Mouse (Mus musculus) right cerebral cortex, adult 2 months (tissue): ENCODE measurements at regions not wholly inside any gene's neighbourhood (a gene's known extent, or its start where the extent isn't known, plus 50 kb on each side); places are given as distances from the start of the nearest gene placed in this dataset.

Source experiments
- DNase-seq, 2 experiments: peaks; one replicate each; pipeline ENCODE4 v3.0.0; 2021 to 2022; ENCODE audit warnings: low spot score in 2 of 2

GRCm38 (mm10) chr7:83245867-83246266, 338.9 kb upstream of the Tmc3 start:
- no peak for DNase-seq

GRCm38 (mm10) chr7:83251995-83252563, 332.6 kb upstream of the Tmc3 start:
- DNase-seq = no peak

GRCm38 (mm10) chr7:83253001-83253400, 331.7 kb upstream of the Tmc3 start:
- DNase-seq = no peak

- DNase-seq = no peak
Observed at GRCm38 (mm10) chr7:83253432-83253831, 331.3 kb upstream of the Tmc3 start.

GRCm38 (mm10) chr7:83254411-83254810, 330.3 kb upstream of the Tmc3 start:
- no peak for DNase-seq

- no peak for DNase-seq
Observed at GRCm38 (mm10) chr7:83256236-83256784, 328.4 kb upstream of the Tmc3 start.

GRCm38 (mm10) chr7:83258363-83258916, 326.3 kb upstream of the Tmc3 start:
- no peak for DNase-seq

- DNase-seq = no peak
Observed at GRCm38 (mm10) chr7:83261489-83261888, 323.2 kb upstream of the Tmc3 start.

GRCm38 (mm10) chr7:83289915-83290773, 294.6 kb upstream of the Tmc3 start:
- DNase-seq = no peak

GRCm38 (mm10) chr7:83307112-83307511, 277.6 kb upstream of the Tmc3 start:
- no peak for DNase-seq

- no peak for DNase-seq
Observed at GRCm38 (mm10) chr7:83312172-83312571, 272.6 kb upstream of the Tmc3 start.

GRCm38 (mm10) chr7:83329809-83330412, 254.8 kb upstream of the Tmc3 start:
- DNase-seq = no peak

GRCm38 (mm10) chr7:83347103-83347754, 237.5 kb upstream of the Tmc3 start:
- DNase-seq = no peak

- no peak for DNase-seq
Observed at GRCm38 (mm10) chr7:83369191-83369590, 215.5 kb upstream of the Tmc3 start.

- no peak for DNase-seq
Observed at GRCm38 (mm10) chr7:83369605-83370004, 215.1 kb upstream of the Tmc3 start.

GRCm38 (mm10) chr7:83376826-83377225, 207.9 kb upstream of the Tmc3 start:
- no peak for DNase-seq

- peak; percentile 66 to 70 for DNase-seq
Observed at GRCm38 (mm10) chr7:83381381-83382181, 203.1 kb upstream of the Tmc3 start.

GRCm38 (mm10) chr7:83382803-83383363, 201.8 kb upstream of the Tmc3 start:
- peak; percentile 51 to 55 for DNase-seq

- no peak for DNase-seq
Observed at GRCm38 (mm10) chr7:83391388-83391787, 193.3 kb upstream of the Tmc3 start.

GRCm38 (mm10) chr7:83392181-83392580, 192.5 kb upstream of the Tmc3 start:
- DNase-seq = no peak

- DNase-seq = no peak
Observed at GRCm38 (mm10) chr7:83392625-83393024, 192.1 kb upstream of the Tmc3 start.
